Mouse (Mus musculus) urinary bladder, postnatal 0 days (tissue): ENCODE results near the gene Cntn6. TPM values are rescaled to one million over a fixed set of nuclear protein-coding genes. Genes with fewer than 3 reads are reported as not detected.

ENCODE experiments used
- polyA plus RNA-seq: library from polyadenylated mRNA; unstranded; fragments of >200 nt; fragmentation: Nextera tagmentation; extraction: Ambion mirVana; gene quantifications from 2 replicates; pipeline ENCODE4 v1.2.1, GENCODE M21; 2015

The Cntn6 gene
- 3.5 and 3.6 TPM in 2 replicates for polyA plus RNA-seq

GRCm38 (mm10) chr6:104492490-104493431 is at the start of gene Cntn6:
Gene Cntn6 (plus strand): TSS chr6:104492790.

